Mouse (Mus musculus): ENCODE data around the gene Ess2. TPM values are rescaled to one million over a fixed set of nuclear protein-coding genes. Genes with fewer than 3 reads are reported as not detected.
A peak's percentile ranks its signal among the peaks of the same experiment; 100 is the strongest.

Gene Ess2
- polyA plus RNA-seq, 1 experiment, result 14.2 TPM

DNA sequence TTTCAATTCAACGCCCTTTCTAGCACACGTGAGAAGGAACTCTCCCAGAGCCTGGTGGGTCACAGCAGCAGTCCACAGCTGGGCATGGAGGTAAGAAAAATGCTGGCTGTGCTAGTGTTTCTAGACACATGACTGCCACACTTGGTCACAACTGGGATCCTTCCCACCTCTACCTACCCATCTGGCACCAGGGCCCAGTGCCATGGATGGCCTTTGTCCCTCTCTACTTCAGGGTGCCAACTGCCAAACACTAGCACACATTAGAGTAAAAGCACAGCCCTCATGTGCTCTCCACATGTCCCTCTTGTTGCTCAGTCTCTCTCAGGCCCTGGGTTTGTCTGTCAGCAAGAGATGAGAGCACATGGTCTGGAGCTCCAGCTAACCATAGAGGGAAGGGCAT is 18.5 kb upstream of the Ess2 start:
- no peak overlapping the region for H3K4me3 ChIP-seq (ENCODE audit: insufficient read depth, low read depth, low read length)
- 75% methylated on average over 2 of the region's 2 CpGs for WGBS
- no peak for DNase-seq
- H3K27ac ChIP-seq (ENCODE audit: insufficient read depth, low read depth, low read length), result no peak overlapping the region
- no peaks in the 10 kb centered on the region for H3K36me3 ChIP-seq (ENCODE audit: control insufficient read depth, insufficient read depth, low read length)
- TF ChIP-seq CTCF (conservative IDR thresholded peaks at IDR 0.05; ENCODE audit: insufficient read depth, insufficient read length, low read depth, low read length) (no peak), POLR2A (IDR thresholded peaks at IDR 0.05; ENCODE audit: low read depth, low read length) (no peak)
- H3K27me3 ChIP-seq (replicated peaks; ENCODE audit: control insufficient read depth, insufficient read depth, low read length), result no peaks in the 10 kb centered on the region
- no peaks in the 10 kb centered on the region for H3K4me1 ChIP-seq (ENCODE audit: control insufficient read depth, insufficient read depth, low read length)

DNA sequence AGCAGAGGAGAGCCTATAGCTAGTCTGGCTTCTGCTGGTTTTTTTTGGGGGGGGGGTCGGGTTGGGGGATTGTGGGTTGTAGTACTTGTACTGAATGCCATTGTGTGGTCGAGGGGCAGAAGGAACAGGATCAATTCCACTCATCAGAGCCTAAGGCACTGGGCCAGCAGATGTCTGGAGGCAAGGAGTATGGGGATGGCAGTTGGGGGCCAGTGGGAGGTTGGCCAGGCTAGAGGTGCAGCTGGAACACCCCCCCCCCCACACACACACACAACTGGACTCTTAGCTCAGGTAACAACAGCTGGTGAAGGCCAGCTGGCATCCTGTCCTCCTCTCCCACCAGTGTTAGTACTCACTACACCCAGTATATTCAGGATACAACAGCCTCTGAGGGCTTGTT is 18.1 kb upstream of the Ess2 start:
- WGBS, result 20% methylated on average over 2 of the region's 2 CpGs
- DNase-seq, result no peak
- no peak overlapping the region for H3K4me3 ChIP-seq (ENCODE audit: insufficient read depth, low read depth, low read length)
- no peaks in the 10 kb centered on the region for H3K36me3 ChIP-seq (ENCODE audit: control insufficient read depth, insufficient read depth, low read length)
- no peak for TF ChIP-seq POLR2A (IDR thresholded peaks at IDR 0.05; ENCODE audit: low read depth, low read length)
- no peak for TF ChIP-seq CTCF (conservative IDR thresholded peaks at IDR 0.05; ENCODE audit: insufficient read depth, insufficient read length, low read depth, low read length)
- no peaks in the 10 kb centered on the region for H3K27me3 ChIP-seq (replicated peaks; ENCODE audit: control insufficient read depth, insufficient read depth, low read length)
- H3K27ac ChIP-seq (ENCODE audit: insufficient read depth, low read depth, low read length), result no peak overlapping the region
- H3K4me1 ChIP-seq (ENCODE audit: control insufficient read depth, insufficient read depth, low read length), result no peaks in the 10 kb centered on the region

DNA sequence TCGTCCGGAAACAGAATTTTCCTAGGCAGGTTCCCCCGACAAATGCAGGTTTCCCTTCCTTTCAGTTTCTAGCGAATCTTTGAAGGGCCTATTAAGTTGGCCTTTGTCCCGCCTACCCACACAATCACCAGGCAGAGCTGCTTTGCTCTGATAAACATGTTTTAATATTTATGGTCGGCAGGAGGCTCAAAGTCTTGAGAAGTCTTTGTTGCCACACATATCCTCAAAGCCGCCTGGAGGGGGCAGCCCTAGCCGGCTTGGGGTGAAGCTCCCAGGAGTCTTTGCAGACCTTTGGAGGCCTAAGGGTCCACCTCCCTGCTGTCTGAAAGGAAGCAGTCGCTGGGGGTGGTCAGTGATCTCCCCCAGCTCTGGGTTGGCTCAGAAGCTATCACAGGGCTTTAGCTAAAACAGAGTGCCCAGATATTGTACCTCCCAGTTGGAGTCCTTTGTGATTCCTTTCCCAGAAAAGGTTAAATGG is 17.5 kb upstream of the Ess2 start:
- Histone ChIP-seq H3K4me3 (ENCODE audit: insufficient read depth, low read depth, low read length) (peak overlapping the region; percentile 50), H3K27me3 (replicated peaks; ENCODE audit: control insufficient read depth, insufficient read depth, low read length) (no peaks in the 10 kb centered on the region), H3K4me1 (ENCODE audit: control insufficient read depth, insufficient read depth, low read length) (no peaks in the 10 kb centered on the region), H3K27ac (ENCODE audit: insufficient read depth, low read depth, low read length) (peak overlapping the region; percentile 75), H3K36me3 (ENCODE audit: control insufficient read depth, insufficient read depth, low read length) (no peaks in the 10 kb centered on the region)
- TF ChIP-seq CTCF (conservative IDR thresholded peaks at IDR 0.05; ENCODE audit: insufficient read depth, insufficient read length, low read depth, low read length) (peak; percentile 43), POLR2A (IDR thresholded peaks at IDR 0.05; ENCODE audit: low read depth, low read length) (no peak)
- peak; percentile 88 for DNase-seq
- WGBS, result under 1% methylated on average over 9 of the region's 9 CpGs

DNA sequence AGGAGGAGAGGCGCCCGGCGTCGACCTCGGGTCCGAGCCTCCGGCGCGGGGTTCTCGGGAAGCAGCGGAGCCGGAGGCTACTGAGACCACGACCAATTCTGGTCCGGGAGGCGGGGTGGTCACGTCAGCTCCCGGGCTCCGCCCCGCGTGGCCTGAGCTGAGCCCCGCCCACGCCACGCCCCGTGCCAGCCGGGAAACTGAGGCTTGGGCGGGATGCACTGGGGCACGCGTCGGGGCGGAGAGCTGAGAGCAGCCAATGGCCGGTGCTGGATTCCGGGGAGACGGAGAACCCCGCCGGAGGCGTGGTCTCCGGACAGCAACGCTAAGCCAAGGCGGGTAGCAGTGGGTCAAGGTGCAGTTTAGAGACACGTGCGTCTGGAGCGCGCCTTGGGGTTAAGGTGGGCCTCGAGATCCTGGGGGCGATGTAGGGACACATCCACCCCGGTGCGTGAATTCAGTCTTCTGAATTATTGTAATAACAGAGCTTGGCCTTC is 17.0 kb upstream of the Ess2 start, which contains the start of gene Slc25a1:
TSS of gene Slc25a1 (minus strand) at position 133 of the 494 bp plus-strand sequence.
- Histone ChIP-seq H3K4me1 (ENCODE audit: control insufficient read depth, insufficient read depth, low read length) (no peaks in the 10 kb centered on the region), H3K4me3 (ENCODE audit: insufficient read depth, low read depth, low read length) (peak within 1 kb of the TSS; percentile 50), H3K27me3 (replicated peaks; ENCODE audit: control insufficient read depth, insufficient read depth, low read length) (no peaks in the 10 kb centered on the region), H3K27ac (ENCODE audit: insufficient read depth, low read depth, low read length) (peak within 1 kb of the TSS; percentile 75), H3K36me3 (ENCODE audit: control insufficient read depth, insufficient read depth, low read length) (no peaks in the 10 kb centered on the region)
- under 1% methylated on average over 47 of the region's 47 CpGs for WGBS
- peak; percentile 84 for DNase-seq
- TF ChIP-seq POLR2A (IDR thresholded peaks at IDR 0.05; ENCODE audit: low read depth, low read length) (no peak), CTCF (conservative IDR thresholded peaks at IDR 0.05; ENCODE audit: insufficient read depth, insufficient read length, low read depth, low read length) (no peak)

DNA sequence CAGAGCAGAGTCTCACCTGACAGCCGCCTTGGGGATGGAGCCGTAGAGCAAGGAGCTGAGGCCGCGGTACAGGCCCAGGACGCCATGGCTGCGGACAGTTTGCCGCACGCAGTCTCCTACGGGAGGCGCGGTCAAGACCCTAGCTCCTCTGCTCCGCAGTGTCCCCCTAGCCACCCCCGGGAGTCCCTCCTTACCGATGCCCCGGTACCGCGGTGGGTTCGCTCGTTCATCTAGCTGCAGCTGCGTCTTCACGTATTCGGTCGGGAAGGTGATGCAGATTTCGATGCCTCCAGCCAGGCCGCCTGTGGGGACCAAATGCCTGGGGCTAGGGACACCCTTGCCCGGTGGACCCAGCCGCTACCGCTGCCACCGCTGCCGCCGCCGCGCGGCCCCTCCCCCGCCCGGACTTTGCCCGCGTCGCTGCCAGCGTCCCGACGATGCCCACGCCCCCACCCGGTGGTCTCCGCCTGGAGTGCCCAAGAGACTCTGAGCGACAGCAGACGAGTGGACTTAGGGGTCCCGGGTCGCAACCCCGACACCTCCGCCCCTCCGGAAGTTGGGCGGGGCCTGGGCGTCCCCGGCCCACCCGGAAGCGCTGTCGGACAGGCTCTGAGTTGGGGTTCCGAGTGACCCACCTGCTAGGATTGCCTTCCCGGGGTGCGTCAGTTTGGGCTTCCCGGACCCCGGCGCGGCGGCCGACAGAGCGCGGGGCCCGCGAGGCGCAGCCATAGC is 16.4 kb upstream of the Ess2 start:
- Histone ChIP-seq H3K27ac (ENCODE audit: insufficient read depth, low read depth, low read length) (peak overlapping the region; percentile 13; the same call in 1 of the 2 replicates), H3K4me1 (ENCODE audit: control insufficient read depth, insufficient read depth, low read length) (peaks cover 2% of the 10 kb centered on the region; the same call in 1 of the 2 replicates), H3K27me3 (replicated peaks; ENCODE audit: control insufficient read depth, insufficient read depth, low read length) (no peaks in the 10 kb centered on the region), H3K36me3 (ENCODE audit: control insufficient read depth, insufficient read depth, low read length) (no peaks in the 10 kb centered on the region), H3K4me3 (ENCODE audit: insufficient read depth, low read depth, low read length) (peak overlapping the region; percentile 50)
- TF ChIP-seq CTCF (conservative IDR thresholded peaks at IDR 0.05; ENCODE audit: insufficient read depth, insufficient read length, low read depth, low read length) (no peak), POLR2A (IDR thresholded peaks at IDR 0.05; ENCODE audit: low read depth, low read length) (no peak)
- peak; percentile 55 for DNase-seq
- 3% methylated on average over 72 of the region's 72 CpGs for WGBS

DNA sequence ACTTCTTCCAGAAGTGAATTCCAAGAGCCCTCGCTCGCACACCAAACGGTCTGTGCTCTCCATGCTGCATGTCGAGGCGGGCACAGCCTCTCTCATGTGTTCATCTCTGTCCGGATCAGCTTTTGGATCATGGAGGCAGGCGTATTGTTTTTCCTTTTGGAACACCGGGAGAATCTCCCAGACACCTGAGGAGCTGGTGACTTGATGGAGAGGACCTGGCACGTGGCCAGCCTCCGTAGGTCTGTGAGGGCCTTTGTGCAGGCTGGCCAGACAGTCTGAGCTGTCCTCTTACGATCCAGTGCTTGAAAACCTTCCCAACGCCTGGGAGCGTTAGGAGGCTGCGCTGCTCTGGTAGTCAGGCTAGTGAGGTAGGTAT is 11.0 kb upstream of the Ess2 start:
- Histone ChIP-seq H3K4me3 (ENCODE audit: insufficient read depth, low read depth, low read length) (peak overlapping the region; percentile 91), H3K27ac (ENCODE audit: insufficient read depth, low read depth, low read length) (peak overlapping the region; percentile 46), H3K36me3 (ENCODE audit: control insufficient read depth, insufficient read depth, low read length) (no peaks in the 10 kb centered on the region), H3K4me1 (ENCODE audit: control insufficient read depth, insufficient read depth, low read length) (peaks cover 10% of the 10 kb centered on the region; the same call in 1 of the 2 replicates), H3K27me3 (replicated peaks; ENCODE audit: control insufficient read depth, insufficient read depth, low read length) (no peaks in the 10 kb centered on the region)
- 1% methylated on average over 14 of the region's 14 CpGs for WGBS
- DNase-seq, result no peak
- TF ChIP-seq CTCF (conservative IDR thresholded peaks at IDR 0.05; ENCODE audit: insufficient read depth, insufficient read length, low read depth, low read length), result no peak
- TF ChIP-seq POLR2A (IDR thresholded peaks at IDR 0.05; ENCODE audit: low read depth, low read length), result no peak

Data from kidney, adult 2 months (tissue).